Mouse (Mus musculus) bone marrow macrophage, adult 2 months (primary cell): ENCODE data around the gene Ablim1.

Source experiments
- CTCF ChIP-seq: IDR thresholded peaks from 2 replicates; pipeline ENCODE4 v1.5.1; 2012; ENCODE audit warnings: low read depth, mild to moderate bottlenecking, low read length, moderate library complexity
- POLR2A ChIP-seq: IDR thresholded peaks from 2 replicates; pipeline ENCODE4 v1.6.1; 2012; ENCODE audit warnings: mild to moderate bottlenecking, low read depth, low read length, borderline replicate concordance

GRCm38 (mm10) chr19:57001926-57002325 is 312.8 kb downstream of the Ablim1 start:
- no peak for TF ChIP-seq POLR2A
- no peak for TF ChIP-seq CTCF
